Mouse (Mus musculus): ENCODE results near the gene Cd37. TPM values are rescaled to one million over a fixed set of nuclear protein-coding genes. Genes with fewer than 3 reads are reported as not detected.
A peak's percentile ranks its signal among the peaks of the same experiment; 100 is the strongest.

Gene Cd37
- polyA plus RNA-seq, 1 experiment from 2014 or later = 1.2 TPM

GRCm38 (mm10) chr7:45193871-45194785 lies 44.8 kb downstream of the Cd37 start:
- H3K4me1 ChIP-seq = peaks cover 7% of the 10 kb centered on the region
- no peak overlapping the region for H3K4me2 ChIP-seq (replicated peaks)
- no peak for ATAC-seq (ENCODE audit: low FRiP score, low read depth)
- no peak overlapping the region for H3K9ac ChIP-seq
- 76% methylated on average over 17 of the region's 17 CpGs for WGBS
- peaks cover 18% of the 10 kb centered on the region; the same call in 1 of the 2 replicates for H3K27me3 ChIP-seq (replicated peaks)
- H3K36me3 ChIP-seq = no peaks in the 10 kb centered on the region
- H3K9me3 ChIP-seq = no peaks in the 10 kb centered on the region
- no peak overlapping the region for H3K4me3 ChIP-seq
- no peak overlapping the region for H3K27ac ChIP-seq

GRCm38 (mm10) chr7:45193406-45193805 lies 45.5 kb downstream of the Cd37 start:
- ATAC-seq (ENCODE audit: low FRiP score, low read depth) = no peak
- Histone ChIP-seq H3K36me3 (no peaks in the 10 kb centered on the region), H3K4me3 (no peak overlapping the region), H3K9ac (0 out of 2 replicates have a peak overlapping the region, but pooled peaks have one; percentile 18), H3K9me3 (no peaks in the 10 kb centered on the region), H3K4me1 (peaks cover 7% of the 10 kb centered on the region), H3K4me2 (replicated peaks) (no peak overlapping the region), H3K27me3 (replicated peaks) (peaks cover 23% of the 10 kb centered on the region; the same call in 1 of the 2 replicates), H3K27ac (no peak overlapping the region)
- 72% methylated on average over 5 of the region's 5 CpGs for WGBS

GRCm38 (mm10) chr7:45192585-45193310 lies 46.2 kb downstream of the Cd37 start:
- WGBS = 85% methylated on average over 7 of the region's 7 CpGs
- H3K4me2 ChIP-seq (replicated peaks) = no peak overlapping the region
- no peak for ATAC-seq (ENCODE audit: low FRiP score, low read depth)
- no peak overlapping the region for H3K9ac ChIP-seq
- no peaks in the 10 kb centered on the region for H3K9me3 ChIP-seq
- H3K27ac ChIP-seq = no peak overlapping the region
- H3K27me3 ChIP-seq (replicated peaks) = peaks cover 28% of the 10 kb centered on the region
- no peaks in the 10 kb centered on the region for H3K36me3 ChIP-seq
- H3K4me1 ChIP-seq = peaks cover 7% of the 10 kb centered on the region
- no peak overlapping the region for H3K4me3 ChIP-seq

- WGBS = 21% methylated on average over 8 of the region's 8 CpGs
- peaks cover 31% of the 10 kb centered on the region for H3K27me3 ChIP-seq (replicated peaks)
- H3K27ac ChIP-seq = no peak overlapping the region
Observed at GRCm38 (mm10) chr7:45191803-45192363, 47.0 kb downstream of the Cd37 start.

GRCm38 (mm10) chr7:45191161-45191560 lies 47.8 kb downstream of the Cd37 start:
- Histone ChIP-seq H3K4me1 (peaks cover 7% of the 10 kb centered on the region), H3K27me3 (replicated peaks) (peaks cover 35% of the 10 kb centered on the region), H3K4me2 (replicated peaks) (no peak overlapping the region), H3K9ac (no peak overlapping the region), H3K36me3 (no peaks in the 10 kb centered on the region), H3K9me3 (no peaks in the 10 kb centered on the region), H3K27ac (no peak overlapping the region), H3K4me3 (no peak overlapping the region)
- 80% methylated on average over 2 of the region's 2 CpGs for WGBS
- ATAC-seq (ENCODE audit: low FRiP score, low read depth) = no peak

More at GRCm38 (mm10) chr7:45191803-45192363, 47.0 kb downstream of the Cd37 start:
- H3K4me2 ChIP-seq (replicated peaks) = no peak overlapping the region
- no peak overlapping the region for H3K9ac ChIP-seq
- no peak overlapping the region for H3K4me3 ChIP-seq
- no peaks in the 10 kb centered on the region for H3K9me3 ChIP-seq
- peaks cover 7% of the 10 kb centered on the region for H3K4me1 ChIP-seq
- ATAC-seq (ENCODE audit: low FRiP score, low read depth) = no peak
- H3K36me3 ChIP-seq = no peaks in the 10 kb centered on the region

GRCm38 (mm10) chr7:45190186-45190585 lies 48.7 kb downstream of the Cd37 start:
- no peak overlapping the region for H3K9ac ChIP-seq
- no peaks in the 10 kb centered on the region for H3K36me3 ChIP-seq
- H3K4me3 ChIP-seq = no peak overlapping the region
- 95% methylated on average over 6 of the region's 6 CpGs for WGBS
- H3K9me3 ChIP-seq = no peaks in the 10 kb centered on the region
- no peak overlapping the region for H3K4me2 ChIP-seq (replicated peaks)
- ATAC-seq (ENCODE audit: low FRiP score, low read depth) = no peak
- H3K27ac ChIP-seq = no peak overlapping the region
- H3K27me3 ChIP-seq (replicated peaks) = peaks cover 43% of the 10 kb centered on the region
- H3K4me1 ChIP-seq = peaks cover 7% of the 10 kb centered on the region

- Histone ChIP-seq H3K27me3 (replicated peaks) (peaks cover 46% of the 10 kb centered on the region), H3K27ac (no peak overlapping the region), H3K4me1 (peaks cover 7% of the 10 kb centered on the region), H3K4me3 (no peak overlapping the region), H3K9me3 (no peaks in the 10 kb centered on the region), H3K36me3 (no peaks in the 10 kb centered on the region), H3K9ac (no peak overlapping the region), H3K4me2 (replicated peaks) (no peak overlapping the region)
- WGBS = 61% methylated on average over 16 of the region's 16 CpGs
- no peak for ATAC-seq (ENCODE audit: low FRiP score, low read depth)
Observed at GRCm38 (mm10) chr7:45189600-45189999, 49.3 kb downstream of the Cd37 start.

GRCm38 (mm10) chr7:45185921-45186320 lies 53.0 kb downstream of the Cd37 start:
- WGBS = 63% methylated on average over 7 of the region's 7 CpGs
- Histone ChIP-seq H3K36me3 (no peaks in the 10 kb centered on the region), H3K9me3 (0 out of 2 replicates have a peak, but pooled peaks cover 2% of the 10 kb centered on the region), H3K27ac (no peak overlapping the region), H3K4me2 (replicated peaks) (no peak overlapping the region), H3K9ac (no peak overlapping the region), H3K4me3 (no peak overlapping the region), H3K27me3 (replicated peaks) (peaks cover 74% of the 10 kb centered on the region), H3K4me1 (peaks cover 14% of the 10 kb centered on the region)
- ATAC-seq (ENCODE audit: low FRiP score, low read depth) = no peak

- Histone ChIP-seq H3K36me3 (no peaks in the 10 kb centered on the region), H3K9me3 (0 out of 2 replicates have a peak, but pooled peaks cover 4% of the 10 kb centered on the region), H3K4me2 (replicated peaks) (no peak overlapping the region), H3K9ac (no peak overlapping the region), H3K4me3 (no peak overlapping the region), H3K4me1 (peaks cover 15% of the 10 kb centered on the region), H3K27ac (no peak overlapping the region), H3K27me3 (replicated peaks) (peaks cover 90% of the 10 kb centered on the region)
- no peak for ATAC-seq (ENCODE audit: low FRiP score, low read depth)
- 62% methylated on average over 7 of the region's 7 CpGs for WGBS
Observed at GRCm38 (mm10) chr7:45183672-45184071, 55.2 kb downstream of the Cd37 start.

Other genes with a start within 250 kb of the Cd37 start
- 71.0 and 73.4 TPM in 2 replicates for gene Irf3, start 241.5 kb downstream of the Cd37 start, polyA plus RNA-seq (2016; fragmentation: Nextera tagmentation; extraction: Ambion mirVana)
- gene Bcl2l12, start 240.4 kb downstream of the Cd37 start, polyA plus RNA-seq (2016; fragmentation: Nextera tagmentation; extraction: Ambion mirVana) = 41.1 and 42.9 TPM in 2 replicates
- 47.2 and 47.3 TPM in 2 replicates for gene Scaf1, start 222.8 kb downstream of the Cd37 start, polyA plus RNA-seq (2016; fragmentation: Nextera tagmentation; extraction: Ambion mirVana)
- 16.8 and 18.4 TPM in 2 replicates for gene Rras, start 221.2 kb downstream of the Cd37 start, polyA plus RNA-seq (2016; fragmentation: Nextera tagmentation; extraction: Ambion mirVana)
- gene Prr12, start 186.2 kb downstream of the Cd37 start, polyA plus RNA-seq (2016; fragmentation: Nextera tagmentation; extraction: Ambion mirVana) = 11.8 and 14.0 TPM in 2 replicates
- gene Nosip, start 176.7 kb downstream of the Cd37 start, polyA plus RNA-seq (2016; fragmentation: Nextera tagmentation; extraction: Ambion mirVana) = 56.5 and 63.0 TPM in 2 replicates
- gene Prrg2, start 176.4 kb downstream of the Cd37 start, polyA plus RNA-seq (2016; fragmentation: Nextera tagmentation; extraction: Ambion mirVana) = 15.2 and 17.9 TPM in 2 replicates
- gene Rcn3, start 146.9 kb downstream of the Cd37 start, polyA plus RNA-seq (2016; fragmentation: Nextera tagmentation; extraction: Ambion mirVana) = 125 and 139 TPM in 2 replicates
- gene Fcgrt, start 135.3 kb downstream of the Cd37 start, polyA plus RNA-seq (2016; fragmentation: Nextera tagmentation; extraction: Ambion mirVana) = 14.1 and 15.7 TPM in 2 replicates
- 1,089 and 1,117 TPM in 2 replicates for gene Rps11, start 114.7 kb downstream of the Cd37 start, polyA plus RNA-seq (2016; fragmentation: Nextera tagmentation; extraction: Ambion mirVana)
- gene Rpl13a, start 110.4 kb downstream of the Cd37 start, polyA plus RNA-seq (2016; fragmentation: Nextera tagmentation; extraction: Ambion mirVana) = 974 and 1,017 TPM in 2 replicates
- gene Gm45713, start 102.9 kb downstream of the Cd37 start, polyA plus RNA-seq (2016; fragmentation: Nextera tagmentation; extraction: Ambion mirVana) = not detected in 2 replicates
- 1.0 and 1.3 TPM in 2 replicates for gene Flt3l, start 102.7 kb downstream of the Cd37 start, polyA plus RNA-seq (2016; fragmentation: Nextera tagmentation; extraction: Ambion mirVana)
- gene Pih1d1, start 84.8 kb downstream of the Cd37 start, polyA plus RNA-seq (2016; fragmentation: Nextera tagmentation; extraction: Ambion mirVana) = 90.2 and 94.0 TPM in 2 replicates
- gene Aldh16a1, start 84.5 kb downstream of the Cd37 start, polyA plus RNA-seq (2016; fragmentation: Nextera tagmentation; extraction: Ambion mirVana) = 37.8 and 42.4 TPM in 2 replicates
- gene Slc17a7, start 75.2 kb downstream of the Cd37 start, polyA plus RNA-seq (2016; fragmentation: Nextera tagmentation; extraction: Ambion mirVana) = 2.0 and 2.6 TPM in 2 replicates
- not detected in 2 replicates for gene Gfy, start 59.5 kb downstream of the Cd37 start, polyA plus RNA-seq (2016; fragmentation: Nextera tagmentation; extraction: Ambion mirVana)
- gene Pth2, start 58.1 kb downstream of the Cd37 start, polyA plus RNA-seq (2016; fragmentation: Nextera tagmentation; extraction: Ambion mirVana) = not detected in 2 replicates
- 0.42 and 0.74 TPM in 2 replicates for gene Ccdc155, start 34.2 kb downstream of the Cd37 start, polyA plus RNA-seq (2016; fragmentation: Nextera tagmentation; extraction: Ambion mirVana)
- gene Dkkl1, start 27.0 kb downstream of the Cd37 start, polyA plus RNA-seq (2016; fragmentation: Nextera tagmentation; extraction: Ambion mirVana) = 7.5 and 7.6 TPM in 2 replicates
- 173 and 178 TPM in 2 replicates for gene Tead2, start 23.4 kb downstream of the Cd37 start, polyA plus RNA-seq (2016; fragmentation: Nextera tagmentation; extraction: Ambion mirVana)
- gene Slc6a16, start 2.0 kb upstream of the Cd37 start, polyA plus RNA-seq (2016; fragmentation: Nextera tagmentation; extraction: Ambion mirVana) = 0.20 TPM in 1 of 2 replicates, not detected in the other
- gene Slc6a21, start 38.4 kb upstream of the Cd37 start, polyA plus RNA-seq (2016; fragmentation: Nextera tagmentation; extraction: Ambion mirVana) = not detected in 2 replicates
- gene Trpm4, start 94.7 kb upstream of the Cd37 start, polyA plus RNA-seq (2016; fragmentation: Nextera tagmentation; extraction: Ambion mirVana) = 9.6 and 11.0 TPM in 2 replicates
- 0.46 and 0.77 TPM in 2 replicates for gene Hrc, start 96.2 kb upstream of the Cd37 start, polyA plus RNA-seq (2016; fragmentation: Nextera tagmentation; extraction: Ambion mirVana)
- gene Ppfia3, start 127.9 kb upstream of the Cd37 start, polyA plus RNA-seq (2016; fragmentation: Nextera tagmentation; extraction: Ambion mirVana) = 17.1 and 18.1 TPM in 2 replicates
- 3.5 TPM in 2 replicates for gene Lin7b, start 131.5 kb upstream of the Cd37 start, polyA plus RNA-seq (2016; fragmentation: Nextera tagmentation; extraction: Ambion mirVana)
- gene Snrnp70, start 156.6 kb upstream of the Cd37 start, polyA plus RNA-seq (2016; fragmentation: Nextera tagmentation; extraction: Ambion mirVana) = 269 and 286 TPM in 2 replicates
- gene Kcna7, start 166.5 kb upstream of the Cd37 start, polyA plus RNA-seq (2016; fragmentation: Nextera tagmentation; extraction: Ambion mirVana) = not detected in 2 replicates
- gene Ntf5, start 174.6 kb upstream of the Cd37 start, polyA plus RNA-seq (2016; fragmentation: Nextera tagmentation; extraction: Ambion mirVana) = 0.57 and 0.65 TPM in 2 replicates
- not detected in 2 replicates for gene Lhb, start 181.7 kb upstream of the Cd37 start, polyA plus RNA-seq (2016; fragmentation: Nextera tagmentation; extraction: Ambion mirVana)
- gene Gys1, start 195.7 kb upstream of the Cd37 start, polyA plus RNA-seq (2016; fragmentation: Nextera tagmentation; extraction: Ambion mirVana) = 31.8 and 32.7 TPM in 2 replicates
- gene Ruvbl2, start 199.0 kb upstream of the Cd37 start, polyA plus RNA-seq (2016; fragmentation: Nextera tagmentation; extraction: Ambion mirVana) = 126 and 127 TPM in 2 replicates
- 5,746 and 6,117 TPM in 2 replicates for gene Ftl1, start 220.8 kb upstream of the Cd37 start, polyA plus RNA-seq (2016; fragmentation: Nextera tagmentation; extraction: Ambion mirVana)
- 262 and 276 TPM in 2 replicates for gene Bax, start 227.8 kb upstream of the Cd37 start, polyA plus RNA-seq (2016; fragmentation: Nextera tagmentation; extraction: Ambion mirVana)
- 0.41 and 0.60 TPM in 2 replicates for gene Tulp2, start 242.8 kb upstream of the Cd37 start, polyA plus RNA-seq (2016; fragmentation: Nextera tagmentation; extraction: Ambion mirVana)
- not detected in 2 replicates for gene Gm45808, start 247.7 kb upstream of the Cd37 start, polyA plus RNA-seq (2016; fragmentation: Nextera tagmentation; extraction: Ambion mirVana)
- gene Dhdh, start 249.7 kb upstream of the Cd37 start, polyA plus RNA-seq (2016; fragmentation: Nextera tagmentation; extraction: Ambion mirVana) = 2.3 and 2.8 TPM in 2 replicates